Mouse (Mus musculus) stomach, adult 2 months (tissue): ENCODE results near the gene Pole. TPM values are rescaled to one million over a fixed set of nuclear protein-coding genes. Genes with fewer than 3 reads are reported as not detected.

Source experiments
- polyA plus RNA-seq: library from polyadenylated mRNA; depleted of rRNA; stranded (reverse); fragments of >200 nt; gene quantifications from 2 replicates; pipeline ENCODE4 v1.2.3, GENCODE M21; 2012; rRNA removed

Pole gene
- 1.2 and 1.4 TPM in 2 replicates for polyA plus RNA-seq

DNA sequence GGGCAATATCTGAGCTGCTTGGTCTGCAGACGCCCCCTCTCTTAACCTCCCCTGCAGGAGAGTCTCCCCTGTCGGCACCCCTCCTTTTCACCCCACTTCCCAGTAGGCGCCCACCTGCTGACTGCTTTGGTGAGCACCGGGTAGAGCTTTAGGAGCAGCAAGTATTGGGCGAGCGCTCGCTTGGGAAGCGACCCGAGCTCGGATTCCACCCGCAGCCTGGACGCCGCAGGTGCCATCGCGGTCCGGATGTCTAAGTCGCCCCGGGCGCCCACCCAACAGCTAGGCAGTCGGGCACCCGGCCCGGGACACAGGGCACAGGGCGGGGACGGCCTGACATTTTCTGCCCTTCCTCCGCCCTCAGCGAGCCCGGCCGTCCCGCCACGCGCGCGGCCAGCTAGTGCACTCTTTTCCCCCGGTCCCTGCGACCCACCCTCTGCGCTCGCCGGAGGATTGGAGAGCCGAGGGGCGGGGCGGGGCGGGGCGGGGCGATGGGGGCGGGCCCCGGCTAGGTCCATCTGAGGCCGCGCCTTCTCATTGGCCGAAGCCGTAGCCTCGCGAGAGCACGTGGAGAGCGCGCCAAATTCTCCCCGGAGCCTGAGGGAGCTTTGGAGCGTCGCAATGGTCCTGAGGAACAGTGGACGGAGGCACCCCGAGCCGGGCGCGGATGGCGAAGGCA lies at the start of gene Pole, which contains the start of gene Pxmp2:
TSS of gene Pole (plus strand) at position 537 of the 676 bp plus-strand sequence.
TSS of gene Pxmp2 (minus strand) at position 417 of the 676 bp plus-strand sequence.

DNA sequence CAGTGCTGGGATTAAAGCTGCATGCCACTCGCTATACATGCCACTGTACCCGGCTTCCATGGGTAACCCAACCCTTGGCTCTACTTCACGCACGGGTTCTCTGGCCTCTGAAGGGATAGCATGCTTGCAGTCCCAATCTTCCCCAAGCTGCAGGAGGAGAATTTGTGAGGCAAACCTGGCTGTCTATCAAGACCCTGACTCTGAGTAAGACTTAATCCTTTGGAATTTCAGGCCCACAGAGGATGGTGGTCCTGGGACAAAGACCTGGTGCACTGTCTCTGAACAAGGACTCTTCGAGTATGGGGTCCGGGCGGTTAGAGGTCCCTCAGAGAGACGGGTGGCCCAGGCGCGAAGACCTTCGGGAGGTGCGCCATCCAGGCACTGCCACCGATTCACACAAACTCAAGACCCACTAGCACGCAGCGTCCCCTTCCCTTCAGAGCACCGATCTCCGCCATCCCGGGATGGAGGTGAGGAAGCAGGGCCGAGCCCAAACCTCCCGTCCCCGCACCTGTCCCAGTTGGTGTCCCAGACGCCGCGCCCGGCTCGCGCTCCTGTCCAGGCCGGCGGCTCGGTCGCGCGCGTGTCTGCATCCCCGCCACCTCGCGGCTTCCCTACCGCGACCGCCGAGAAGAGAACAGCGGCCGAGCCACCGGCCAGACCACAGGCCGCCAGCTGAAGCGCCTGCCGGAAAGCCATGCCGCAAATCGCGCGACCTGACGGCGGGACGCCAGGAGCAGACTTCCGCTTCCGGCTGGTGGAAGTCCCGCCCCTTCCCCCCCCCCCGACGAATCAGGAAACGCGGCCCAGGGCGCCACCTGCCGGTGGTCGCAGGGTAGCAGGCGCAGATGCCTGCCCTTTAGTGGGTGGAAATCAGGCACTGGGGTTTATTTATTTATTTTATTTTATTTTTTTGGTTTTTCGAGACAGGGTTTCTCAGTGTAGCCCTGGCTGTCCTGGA lies 16.7 kb upstream of the Pole start, which contains the start of gene Pgam5:
TSS of gene Pgam5 (minus strand) at position 773 of the 961 bp plus-strand sequence.

DNA sequence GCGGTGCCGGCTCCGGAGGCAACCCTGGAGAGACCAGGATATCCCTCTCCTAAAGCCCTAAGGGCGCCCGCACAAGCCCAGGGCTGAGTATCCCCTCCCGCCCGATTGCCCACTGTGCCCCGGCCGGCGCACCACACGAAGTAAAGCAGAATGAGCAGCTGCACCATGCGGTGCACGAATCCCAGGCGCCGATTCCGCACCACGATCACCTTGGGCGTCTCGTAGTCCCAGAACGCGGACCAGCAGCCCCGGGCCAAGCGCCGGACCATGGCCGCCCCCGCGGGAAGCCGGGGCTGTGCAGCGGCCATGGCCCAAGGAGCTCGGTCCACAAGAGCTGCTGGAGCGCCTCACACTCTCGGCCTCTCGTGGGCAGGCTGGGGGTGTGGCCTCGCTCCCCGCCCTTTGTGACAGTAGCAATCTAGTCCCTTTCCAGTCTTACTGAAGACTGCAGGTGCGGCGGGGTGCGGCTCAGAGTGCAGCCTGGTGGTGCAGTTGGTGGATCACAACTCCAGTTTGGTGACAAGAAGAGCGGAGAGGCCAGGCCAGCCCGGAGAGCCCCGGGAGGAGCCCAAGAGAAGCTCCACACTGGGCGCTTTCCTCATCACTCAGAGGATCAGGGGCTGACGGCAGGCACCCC lies 56.7 kb downstream of the Pole start, which contains the start of gene P2rx2:
TSS of gene P2rx2 (minus strand) at position 565 of the 637 bp plus-strand sequence.

DNA sequence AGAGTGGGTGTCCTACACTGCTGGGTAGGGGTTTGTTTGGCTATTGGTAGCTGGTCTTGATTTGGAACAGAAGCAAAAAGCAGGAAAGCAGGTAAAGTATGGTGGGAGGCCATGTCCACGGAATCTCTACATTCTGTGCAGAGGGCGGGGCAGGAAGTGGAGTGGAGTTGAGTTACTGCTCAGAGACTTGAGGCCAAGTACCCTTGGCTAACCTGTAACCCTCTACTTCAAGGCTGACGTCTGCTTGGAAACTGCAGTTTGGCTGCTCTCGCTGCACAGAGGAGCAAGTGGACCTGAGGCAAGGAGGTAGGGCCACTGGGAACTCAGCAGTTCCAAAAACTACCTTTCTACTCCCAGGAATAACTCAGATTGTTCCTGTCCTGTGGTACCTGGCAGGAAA lies 58.4 kb downstream of the Pole start, which contains the start of gene Lrcol1:
TSS of gene Lrcol1 (plus strand) at position 207 of the 400 bp plus-strand sequence.

Other genes with a start within 250 kb of the Pole start
- gene Gm17655, start 213.8 kb upstream of the Pole start, polyA plus RNA-seq = not detected in 2 replicates
- gene Gm35315, start 191.9 kb upstream of the Pole start, polyA plus RNA-seq = 0.01 and 0.03 TPM in 2 replicates
- gene Plcxd1, start 186.3 kb upstream of the Pole start, polyA plus RNA-seq = 6.3 and 19.0 TPM in 2 replicates
- gene Gtpbp6, start 178.1 kb upstream of the Pole start, polyA plus RNA-seq = 50.2 and 57.9 TPM in 2 replicates
- 0.02 TPM in 1 of 2 replicates, not detected in the other for gene Zfp605, start 176.2 kb upstream of the Pole start, polyA plus RNA-seq
- gene Chfr, start 150.5 kb upstream of the Pole start, polyA plus RNA-seq = 29.7 and 34.9 TPM in 2 replicates
- 1.9 and 2.3 TPM in 2 replicates for gene Golga3, start 109.6 kb upstream of the Pole start, polyA plus RNA-seq
- gene Ankle2, start 55.3 kb upstream of the Pole start, polyA plus RNA-seq = 2.0 and 2.3 TPM in 2 replicates
- 8.7 and 9.6 TPM in 2 replicates for gene Pgam5, start 16.4 kb upstream of the Pole start, polyA plus RNA-seq
- gene Pxmp2, start 120 bp upstream of the Pole start, polyA plus RNA-seq = 1.9 and 2.6 TPM in 2 replicates
- 0.82 and 0.91 TPM in 2 replicates for gene P2rx2, start 56.9 kb downstream of the Pole start, polyA plus RNA-seq
- gene Lrcol1, start 58.4 kb downstream of the Pole start, polyA plus RNA-seq = 0.13 TPM in 1 of 2 replicates, not detected in the other
- gene Fbrsl1, start 162.2 kb downstream of the Pole start, polyA plus RNA-seq = 59.1 and 96.9 TPM in 2 replicates